Mouse (Mus musculus): Measurements from ENCODE around the gene Ptpa.

GRCm38 (mm10) chr2:30440701-30441517 lies 25.1 kb downstream of the Ptpa start:
- TF ChIP-seq CTCF (IDR thresholded peaks at IDR 0.05) (peak; percentile 92), EP300 (IDR thresholded peaks at IDR 0.05) (no peak)

Measured in lung, postnatal 0 days (tissue).